In genomic region chr1:181460283-181460682, GRCm38 (mm10) we compare ENCODE assay signal across 20 mouse cellular contexts. TPM values are rescaled to one million over a fixed set of nuclear protein-coding genes. Genes with fewer than 3 reads are reported as not detected.
A peak's percentile ranks its signal among the peaks of the same experiment; 100 is the strongest.
DNase-seq lines count a peak whose midpoint lies in the region; TF ChIP-seq lines count a peak whose summit lies in the region.
"Had no signal": no experiment of that assay in that cellular context is flagged by ENCODE, and none has a peak within 500 bp of the region (broad histone marks: within the 10 kb centered on the region; RNA-seq: fewer than 3 reads in every experiment).

No protein-coding gene starts in this region.

- no peak for DNase-seq in layer of hippocampus, adult 2 months (ENCODE audit: low spot score in 2 of 2)
- no peak for DNase-seq in layer of hippocampus, adult 9-10 months (ENCODE audit: low spot score)
- DNase-seq in brain, adult 2 months (ENCODE audit: low read depth, low spot score) = peak; percentile 81
- no peak for DNase-seq in spleen, postnatal 36 days (ENCODE audit: low spot score in 2 of 2)
- DNase-seq: adrenal gland, adult 2 months; adrenal gland, adult 8-10 months; adrenal gland, postnatal 10 days; adrenal gland, postnatal 14 days; adrenal gland, postnatal 25 days; adrenal gland, postnatal 36 days; B cell, adult 2 months; cerebellum, adult 11 months; cerebellum, adult 11-12 months; cerebellum, adult 18-20 months; cerebellum, adult 2 months had no signal

- no peak overlapping the region for H3K4me3 ChIP-seq in layer of hippocampus, adult 2 months

- TF ChIP-seq CTCF in layer of hippocampus, adult 2 months (conservative IDR thresholded peaks at IDR 0.05) = no peak

- peak overlapping the region; percentile 85 for H3K27ac ChIP-seq in layer of hippocampus, adult 2 months

RNA-seq across cellular contexts. Expression of gene Ccdc121, which starts 51.0 kb away (rescaled TPM):
- total RNA-seq in layer of hippocampus, adult 2 months (2021) = under 1 TPM; 0.20 to 0.72 TPM
- total RNA-seq: adrenal gland, adult 18-20 months; adrenal gland, adult 2 months; adrenal gland, postnatal 10 days; adrenal gland, postnatal 14 days; adrenal gland, postnatal 25 days; adrenal gland, postnatal 36 days; adrenal gland, postnatal 4 days; CH12.LX; ES-E14; MEL had no signal
